6 mouse cellular contexts compared by ENCODE assay signal in the genomic region with DNA sequence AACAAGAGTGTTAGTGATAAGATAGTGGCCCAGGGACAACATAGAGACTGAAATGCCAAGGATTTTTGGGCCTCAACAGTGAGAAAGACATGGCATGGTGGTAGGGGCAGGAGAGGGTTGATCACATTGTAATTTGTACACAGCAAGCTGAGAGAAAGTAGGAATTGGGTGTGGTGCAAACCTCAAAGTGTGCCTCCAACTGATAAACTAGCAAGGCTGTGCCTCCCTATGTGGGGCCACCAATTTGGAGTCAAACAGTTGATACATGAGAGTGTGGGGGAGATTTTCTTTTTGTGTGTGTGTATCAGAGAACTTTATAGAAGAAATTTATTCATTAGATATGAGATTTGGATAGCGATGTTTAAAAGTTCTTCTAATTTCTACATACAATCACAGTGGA.
DNase-seq lines count a peak whose midpoint lies in the region; ATAC-seq and TF ChIP-seq lines count a peak whose summit lies in the region.
"Not testable (repeated sequence)": the region's sequence is repeated elsewhere in the genome, so short reads cannot be mapped to it uniquely, and the experiment has no call there.

No protein-coding gene starts in this region.

- not testable (repeated sequence) for H3K9me3 ChIP-seq in liver, embryonic 11.5 days (ENCODE audit: control insufficient read depth, low read length); liver, embryonic 13.5 days (replicated peaks); liver, embryonic 15.5 days (replicated peaks); liver, postnatal 0 days (ENCODE audit: low read length)

- 78% methylated on average over 1 of the region's 1 CpGs for WGBS in liver, embryonic 11.5 days
- 79% methylated on average over 1 of the region's 1 CpGs for WGBS in liver, embryonic 13.5 days (ENCODE audit: insufficient replicate concordance)
- 59% methylated on average over 1 of the region's 1 CpGs for WGBS in liver, embryonic 15.5 days (ENCODE audit: insufficient replicate concordance)
- 74% methylated on average over 1 of the region's 1 CpGs for WGBS in liver, postnatal 0 days (ENCODE audit: insufficient replicate concordance)

- peak; percentile 13 for DNase-seq in c-Kit-positive CD71-positive TER-119-positive erythroid progenitor cells, embryonic 14.5 days (ENCODE audit: low spot score)
- DNase-seq in liver, embryonic 11.5 days (ENCODE audit: low spot score); liver, postnatal 0 days: not testable (repeated sequence)
- peak; percentile 13 for DNase-seq in liver, embryonic 13.5 days

- not testable (repeated sequence) for H3K4me1 ChIP-seq in liver, embryonic 11.5 days (replicated peaks; ENCODE audit: control insufficient read depth, insufficient read depth, low read length); liver, embryonic 15.5 days (replicated peaks); liver, postnatal 0 days (ENCODE audit: insufficient read depth)
- H3K4me1 ChIP-seq in liver, embryonic 13.5 days (replicated peaks): peaks cover 12% of the 10 kb centered on the region

- not testable (repeated sequence) for H3K9ac ChIP-seq in liver, embryonic 11.5 days (ENCODE audit: low read depth, low read length); liver, embryonic 13.5 days; liver, embryonic 15.5 days; liver, postnatal 0 days (replicated peaks)

- not testable (repeated sequence) for H3K27me3 ChIP-seq in liver, embryonic 11.5 days (replicated peaks; ENCODE audit: control insufficient read depth, insufficient read depth, low read length); liver, embryonic 13.5 days; liver, embryonic 15.5 days; liver, postnatal 0 days (ENCODE audit: insufficient read depth, low read length)

- not testable (repeated sequence) for H3K36me3 ChIP-seq in liver, embryonic 11.5 days (ENCODE audit: control insufficient read depth, insufficient read depth, low read length); liver, embryonic 13.5 days; liver, embryonic 15.5 days (replicated peaks); liver, postnatal 0 days (replicated peaks; ENCODE audit: insufficient read depth, low read length)

- H3K4me3 ChIP-seq in liver, embryonic 11.5 days (ENCODE audit: low read depth, low read length); liver, embryonic 13.5 days (replicated peaks); liver, embryonic 15.5 days (replicated peaks); liver, postnatal 0 days (ENCODE audit: low read depth, low read length): not testable (repeated sequence)

- H3K4me2 ChIP-seq in liver, embryonic 11.5 days; liver, embryonic 13.5 days; liver, embryonic 15.5 days; liver, postnatal 0 days (ENCODE audit: low read depth, low read length): not testable (repeated sequence)

- not testable (repeated sequence) for TF ChIP-seq EP300 in liver, postnatal 0 days (IDR thresholded peaks at IDR 0.05; ENCODE audit: low read depth)

- ATAC-seq in liver, embryonic 11.5 days (replicated peaks; ENCODE audit: low FRiP score): peak; percentile 81
- ATAC-seq in liver, embryonic 13.5 days (ENCODE audit: low read depth): peak; percentile 96
- peak; percentile 80 for ATAC-seq in liver, embryonic 15.5 days (ENCODE audit: insufficient read depth)
- ATAC-seq in liver, postnatal 0 days: peak; percentile 49
- peak; percentile 90 for ATAC-seq in megakaryocyte-erythroid progenitor cell, adult 5-6 weeks (replicated peaks; ENCODE audit: low FRiP score, low TSS enrichment, poor library complexity, severe bottlenecking)

- TF ChIP-seq CTCF in liver, postnatal 0 days (IDR thresholded peaks at IDR 0.05; ENCODE audit: low read depth): not testable (repeated sequence)

- not testable (repeated sequence) for H3K27ac ChIP-seq in liver, embryonic 11.5 days (ENCODE audit: low read depth, low read length); liver, embryonic 15.5 days (replicated peaks); liver, postnatal 0 days (ENCODE audit: low read depth)
- H3K27ac ChIP-seq in liver, embryonic 13.5 days: 0 out of 2 replicates have a peak overlapping the region, but pooled peaks have one; percentile 23
